In the genomic region with DNA sequence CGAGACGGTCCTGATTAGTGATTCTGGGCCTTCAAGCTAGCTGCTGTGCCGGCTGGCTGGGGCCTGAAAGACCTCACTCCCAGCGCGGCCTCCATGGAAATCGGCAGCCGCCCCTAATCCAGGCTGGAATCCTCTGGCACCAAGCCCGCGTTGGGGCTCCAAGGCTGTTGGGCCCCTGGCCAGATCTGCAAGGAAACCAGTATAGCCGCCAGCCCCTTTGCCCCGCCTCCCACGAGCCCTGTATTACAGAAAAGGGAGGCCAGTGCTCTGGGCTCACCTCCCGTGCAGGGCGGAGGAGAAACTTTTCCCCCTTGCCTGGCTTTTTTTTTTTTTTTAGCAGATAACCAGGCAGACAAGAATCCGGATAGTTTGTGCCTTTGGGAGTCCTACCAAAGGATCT, we compare ENCODE assay signal across 8 mouse cellular contexts. TPM values are rescaled to one million over a fixed set of nuclear protein-coding genes. Genes with fewer than 3 reads are reported as not detected.
DNase-seq lines count a peak whose midpoint lies in the region; ATAC-seq and TF ChIP-seq lines count a peak whose summit lies in the region.

No protein-coding gene starts in this region.

- peaks cover 34% of the 10 kb centered on the region for H3K79me2 ChIP-seq in myocyte (ENCODE audit: control insufficient read depth, insufficient read depth)

- no peak for ATAC-seq in CD4-positive, CD25-positive, alpha-beta regulatory T cell, adult 4 months
- ATAC-seq in embryonic facial prominence, embryonic 12.5 days (ENCODE audit: insufficient number of reproducible peaks, insufficient read depth, low FRiP score, low TSS enrichment): peak; percentile 65
- peak; percentile 58 for ATAC-seq in limb, embryonic 14.5 days (ENCODE audit: low FRiP score, low read depth)
- peak; percentile 66 for ATAC-seq in stomach, embryonic 16.5 days (ENCODE audit: insufficient read depth, low FRiP score)

- peak overlapping the region; percentile 83 for H3ac ChIP-seq in myocyte (ENCODE audit: control insufficient read depth, insufficient read length)

- no peaks in the 10 kb centered on the region for H3K27me3 ChIP-seq in embryonic facial prominence, embryonic 12.5 days
- H3K27me3 ChIP-seq in limb, embryonic 14.5 days (ENCODE audit: control insufficient read depth, insufficient read depth, low read length): no peaks in the 10 kb centered on the region
- H3K27me3 ChIP-seq in myocyte (ENCODE audit: control insufficient read depth, insufficient read depth, insufficient read length): no peaks in the 10 kb centered on the region
- no peaks in the 10 kb centered on the region for H3K27me3 ChIP-seq in stomach, embryonic 16.5 days (ENCODE audit: control insufficient read depth, insufficient read depth, low read length)

- peak; percentile 64 for DNase-seq in CD4-positive, CD25-positive, alpha-beta regulatory T cell, adult 2 months (ENCODE audit: low read depth, low spot score)
- DNase-seq in heart, adult 18-20 months: peak; percentile 97 to 98
- DNase-seq in kidney, adult 8-10 months: peak; percentile 95 to 97
- peak; percentile 98 for DNase-seq in limb, embryonic 14.5 days (ENCODE audit: low spot score)

- H3K4me3 ChIP-seq in embryonic facial prominence, embryonic 12.5 days: peak overlapping the region; percentile 99
- H3K4me3 ChIP-seq in limb, embryonic 14.5 days (replicated peaks; ENCODE audit: low read length): peak overlapping the region; percentile 99
- peak overlapping the region; percentile 98 for H3K4me3 ChIP-seq in myocyte
- H3K4me3 ChIP-seq in stomach, embryonic 16.5 days (replicated peaks; ENCODE audit: low read length): peak overlapping the region; percentile 97

- H3K4me2 ChIP-seq in embryonic facial prominence, embryonic 12.5 days (replicated peaks): peak overlapping the region; percentile 99
- peak overlapping the region; percentile 82 for H3K4me2 ChIP-seq in limb, embryonic 14.5 days (replicated peaks; ENCODE audit: low read depth, low read length, severe bottlenecking)
- H3K4me2 ChIP-seq in myocyte (ENCODE audit: low read depth): peak overlapping the region; percentile 100
- peak overlapping the region; percentile 91 for H3K4me2 ChIP-seq in stomach, embryonic 16.5 days (ENCODE audit: low read depth, low read length)

- TF ChIP-seq POLR2A in limb, embryonic 14.5 days (IDR thresholded peaks at IDR 0.05; ENCODE audit: borderline replicate concordance, extremely low read depth, insufficient read depth, insufficient read length): peak; percentile 74; the same call in 1 of the 2 replicates
- peak; percentile 68 for TF ChIP-seq POLR2A in myocyte (IDR thresholded peaks at IDR 0.05; ENCODE audit: insufficient read length, low read depth)

- WGBS in embryonic facial prominence, embryonic 12.5 days: 0% methylated on average over 15 of the region's 15 CpGs
- 0% methylated on average over 15 of the region's 15 CpGs for WGBS in limb, embryonic 14.5 days
- WGBS in stomach, embryonic 16.5 days: under 1% methylated on average over 15 of the region's 15 CpGs

- H3K4me1 ChIP-seq in embryonic facial prominence, embryonic 12.5 days: peaks cover 49% of the 10 kb centered on the region
- H3K4me1 ChIP-seq in limb, embryonic 14.5 days (ENCODE audit: control insufficient read depth, insufficient read depth, low read length): peaks cover 45% of the 10 kb centered on the region
- H3K4me1 ChIP-seq in stomach, embryonic 16.5 days (ENCODE audit: control insufficient read depth, insufficient read depth, low read length): peaks cover 47% of the 10 kb centered on the region

- H3K9ac ChIP-seq in embryonic facial prominence, embryonic 12.5 days: peak overlapping the region; percentile 53
- peak overlapping the region; percentile 99 for H3K9ac ChIP-seq in limb, embryonic 14.5 days (ENCODE audit: low read depth, low read length, severe bottlenecking)
- peak overlapping the region; percentile 84 for H3K9ac ChIP-seq in stomach, embryonic 16.5 days (ENCODE audit: low read length)

- H3K9me3 ChIP-seq in embryonic facial prominence, embryonic 12.5 days: no peaks in the 10 kb centered on the region
- H3K9me3 ChIP-seq in limb, embryonic 14.5 days (ENCODE audit: control insufficient read depth, low read length): no peaks in the 10 kb centered on the region
- H3K9me3 ChIP-seq in stomach, embryonic 16.5 days (replicated peaks; ENCODE audit: control insufficient read depth, low read length): no peaks in the 10 kb centered on the region

- peaks cover 17% of the 10 kb centered on the region for H3K36me3 ChIP-seq in embryonic facial prominence, embryonic 12.5 days
- H3K36me3 ChIP-seq in limb, embryonic 14.5 days (ENCODE audit: control insufficient read depth, insufficient read depth, low read length): peaks cover 28% of the 10 kb centered on the region
- H3K36me3 ChIP-seq in myocyte (ENCODE audit: control insufficient read depth, insufficient read depth): peaks cover 7% of the 10 kb centered on the region
- H3K36me3 ChIP-seq in stomach, embryonic 16.5 days (ENCODE audit: control insufficient read depth, insufficient read depth, low read length): no peaks in the 10 kb centered on the region

- peak overlapping the region; percentile 100 for H3K27ac ChIP-seq in embryonic facial prominence, embryonic 12.5 days
- H3K27ac ChIP-seq in limb, embryonic 14.5 days (replicated peaks; ENCODE audit: low read depth, low read length): peak overlapping the region; percentile 99
- peak overlapping the region; percentile 100 for H3K27ac ChIP-seq in stomach, embryonic 16.5 days (ENCODE audit: low read length)

TF ChIP-seq in myocyte, 11 proteins besides CTCF, POLR2A, EP300 and RAD21 (continues in another document):
- TF ChIP-seq MYOD1 (IDR thresholded peaks at IDR 0.05; ENCODE audit: control insufficient read depth in 1 of 3, insufficient read length in 2 of 3, low read depth in 2 of 3) (no peak), E2F4 (IDR thresholded peaks at IDR 0.05; ENCODE audit: insufficient read depth) (no peak), USF1 (IDR thresholded peaks at IDR 0.05; ENCODE audit: low read depth) (no peak), SRF (IDR thresholded peaks at IDR 0.05; ENCODE audit: control insufficient read depth, insufficient read length, low read depth) (no peak), REST (IDR thresholded peaks at IDR 0.05; ENCODE audit: insufficient read depth, insufficient read length) (no peak), POLR2AphosphoS2 (IDR thresholded peaks at IDR 0.05; ENCODE audit: insufficient read length, low read depth) (peak; percentile 74), MAX (IDR thresholded peaks at IDR 0.05; ENCODE audit: low read depth) (no peak), CEBPB (IDR thresholded peaks at IDR 0.05; ENCODE audit: insufficient read depth, poor library complexity, severe bottlenecking) (no peak), TCF12 (IDR thresholded peaks at IDR 0.05; ENCODE audit: insufficient read depth, poor library complexity, severe bottlenecking) (no peak)

RNA-seq across cellular contexts. Expression of a gene that starts 0.8 kb away (rescaled TPM):
- polyA plus RNA-seq in CD4-positive, CD25-positive, alpha-beta regulatory T cell, adult 4 months (2017; shearing (Covaris generic)): 100 to 1,000 TPM; 103 to 274 TPM
- polyA plus RNA-seq in embryonic facial prominence, embryonic 12.5 days (2016; fragmentation: Nextera tagmentation; extraction: Ambion mirVana): 352 and 363 TPM in 2 replicates
- total RNA-seq in heart, adult 18-20 months (2021): 10 to 100 TPM; 35.8 to 39.9 TPM
- 536 and 644 TPM in 2 replicates for polyA plus RNA-seq in limb, embryonic 14.5 days (2012; rRNA removed)
- polyA plus RNA-seq in limb, embryonic 14.5 days (2014; fragmentation: Nextera tagmentation; extraction: Ambion mirVana): 262 and 279 TPM in 2 replicates
- 158 TPM for polyA plus RNA-seq in myocyte (2012; fragmentation: generic; extraction: Trizol)
- polyA plus RNA-seq in stomach, embryonic 16.5 days (2015; fragmentation: Nextera tagmentation; extraction: Ambion mirVana): 268 and 308 TPM in 2 replicates

RNA-seq across cellular contexts. Expression of a gene that starts 20.9 kb away (rescaled TPM):
- polyA plus RNA-seq in CD4-positive, CD25-positive, alpha-beta regulatory T cell, adult 4 months (2017; shearing (Covaris generic)): not detected
- 10.1 and 11.3 TPM in 2 replicates for polyA plus RNA-seq in embryonic facial prominence, embryonic 12.5 days (2016; fragmentation: Nextera tagmentation; extraction: Ambion mirVana)
- not detected for total RNA-seq in heart, adult 18-20 months (2021)
- 10.3 and 17.3 TPM in 2 replicates for polyA plus RNA-seq in limb, embryonic 14.5 days (2012; rRNA removed)
- polyA plus RNA-seq in limb, embryonic 14.5 days (2014; fragmentation: Nextera tagmentation; extraction: Ambion mirVana): 5.9 and 8.2 TPM in 2 replicates
- 0.22 TPM for polyA plus RNA-seq in myocyte (2012; fragmentation: generic; extraction: Trizol)
- 4.1 and 7.2 TPM in 2 replicates for polyA plus RNA-seq in stomach, embryonic 16.5 days (2015; fragmentation: Nextera tagmentation; extraction: Ambion mirVana)

RNA-seq across cellular contexts. Expression of a gene that starts 21.0 kb away (rescaled TPM):
- 1 to 10 TPM; 2.1 to 4.5 TPM for polyA plus RNA-seq in CD4-positive, CD25-positive, alpha-beta regulatory T cell, adult 4 months (2017; shearing (Covaris generic))
- 169 and 181 TPM in 2 replicates for polyA plus RNA-seq in embryonic facial prominence, embryonic 12.5 days (2016; fragmentation: Nextera tagmentation; extraction: Ambion mirVana)
- under 1 TPM; 0.12 to 0.18 TPM for total RNA-seq in heart, adult 18-20 months (2021)
- 220 and 326 TPM in 2 replicates for polyA plus RNA-seq in limb, embryonic 14.5 days (2012; rRNA removed)
- 61.5 and 79.7 TPM in 2 replicates for polyA plus RNA-seq in limb, embryonic 14.5 days (2014; fragmentation: Nextera tagmentation; extraction: Ambion mirVana)
- 5.4 TPM for polyA plus RNA-seq in myocyte (2012; fragmentation: generic; extraction: Trizol)
- 28.7 and 29.1 TPM in 2 replicates for polyA plus RNA-seq in stomach, embryonic 16.5 days (2015; fragmentation: Nextera tagmentation; extraction: Ambion mirVana)

RNA-seq across cellular contexts. Expression of a gene that starts 32.6 kb away (rescaled TPM):
- under 1 TPM in 1 of 2 experiments, not detected in 1; 0.27 TPM for polyA plus RNA-seq in CD4-positive, CD25-positive, alpha-beta regulatory T cell, adult 4 months (2017; shearing (Covaris generic))
- polyA plus RNA-seq in embryonic facial prominence, embryonic 12.5 days (2016; fragmentation: Nextera tagmentation; extraction: Ambion mirVana): 2.0 and 3.1 TPM in 2 replicates
- total RNA-seq in heart, adult 18-20 months (2021): under 1 TPM; 0.42 to 0.67 TPM
- polyA plus RNA-seq in limb, embryonic 14.5 days (2012; rRNA removed): 0.41 and 0.50 TPM in 2 replicates
- 0.54 and 1.2 TPM in 2 replicates for polyA plus RNA-seq in limb, embryonic 14.5 days (2014; fragmentation: Nextera tagmentation; extraction: Ambion mirVana)
- polyA plus RNA-seq in myocyte (2012; fragmentation: generic; extraction: Trizol): 0.06 TPM
- polyA plus RNA-seq in stomach, embryonic 16.5 days (2015; fragmentation: Nextera tagmentation; extraction: Ambion mirVana): 50.6 and 62.3 TPM in 2 replicates

RNA-seq across cellular contexts. Expression of a gene that starts 32.7 kb away (rescaled TPM):
- polyA plus RNA-seq in CD4-positive, CD25-positive, alpha-beta regulatory T cell, adult 4 months (2017; shearing (Covaris generic)): not detected
- polyA plus RNA-seq in embryonic facial prominence, embryonic 12.5 days (2016; fragmentation: Nextera tagmentation; extraction: Ambion mirVana): 0.33 and 0.55 TPM in 2 replicates
- total RNA-seq in heart, adult 18-20 months (2021): not detected
- polyA plus RNA-seq in limb, embryonic 14.5 days (2012; rRNA removed): 0.35 and 1.8 TPM in 2 replicates
- 0.62 and 1.2 TPM in 2 replicates for polyA plus RNA-seq in limb, embryonic 14.5 days (2014; fragmentation: Nextera tagmentation; extraction: Ambion mirVana)
- not detected for polyA plus RNA-seq in myocyte (2012; fragmentation: generic; extraction: Trizol)
- 6.3 and 9.8 TPM in 2 replicates for polyA plus RNA-seq in stomach, embryonic 16.5 days (2015; fragmentation: Nextera tagmentation; extraction: Ambion mirVana)
